Mouse (Mus musculus): ENCODE data around the gene Clec3a. TPM values are rescaled to one million over a fixed set of nuclear protein-coding genes. Genes with fewer than 3 reads are reported as not detected.

Gene Clec3a
- polyA plus RNA-seq, 1 experiment from 2014 or later = not detected

GRCm38 (mm10) chr8:114462591-114462990 is 44.7 kb downstream of the Clec3a start:
- WGBS = 80% methylated on average over 11 of the region's 11 CpGs
- no peak overlapping the region for H3K9ac ChIP-seq
- H3K27ac ChIP-seq (replicated peaks) = no peak overlapping the region
- no peaks in the 10 kb centered on the region for H3K36me3 ChIP-seq
- no peaks in the 10 kb centered on the region for H3K9me3 ChIP-seq
- H3K4me2 ChIP-seq = no peak overlapping the region
- no peaks in the 10 kb centered on the region for H3K27me3 ChIP-seq
- ATAC-seq (ENCODE audit: low read depth) = no peak; the same call in 1 of the 2 replicates
- H3K4me1 ChIP-seq (replicated peaks) = peaks cover 26% of the 10 kb centered on the region
- H3K4me3 ChIP-seq = no peak overlapping the region

- WGBS = 52% methylated on average over 10 of the region's 10 CpGs
- H3K4me2 ChIP-seq = no peak overlapping the region
- no peak overlapping the region for H3K27ac ChIP-seq (replicated peaks)
Measured at GRCm38 (mm10) chr8:114463305-114463704, 45.4 kb downstream of the Clec3a start.

GRCm38 (mm10) chr8:114468526-114469207 is 50.8 kb downstream of the Clec3a start:
- Histone ChIP-seq H3K4me3 (no peak overlapping the region), H3K9me3 (no peaks in the 10 kb centered on the region), H3K27ac (replicated peaks) (peak overlapping the region; percentile 67), H3K9ac (no peak overlapping the region), H3K27me3 (no peaks in the 10 kb centered on the region), H3K36me3 (no peaks in the 10 kb centered on the region), H3K4me2 (no peak overlapping the region), H3K4me1 (replicated peaks) (peaks cover 15% of the 10 kb centered on the region)
- peak; percentile 40; the same call in 1 of the 2 replicates for ATAC-seq (ENCODE audit: low read depth)
- 55% methylated on average over 21 of the region's 21 CpGs for WGBS

More at GRCm38 (mm10) chr8:114463305-114463704, 45.4 kb downstream of the Clec3a start:
- no peak overlapping the region for H3K9ac ChIP-seq
- peaks cover 32% of the 10 kb centered on the region for H3K4me1 ChIP-seq (replicated peaks)
- ATAC-seq (ENCODE audit: low read depth) = no peak
- no peaks in the 10 kb centered on the region for H3K27me3 ChIP-seq
- no peaks in the 10 kb centered on the region for H3K9me3 ChIP-seq
- no peak overlapping the region for H3K4me3 ChIP-seq
- H3K36me3 ChIP-seq = no peaks in the 10 kb centered on the region

GRCm38 (mm10) chr8:114469208-114469590 is 51.3 kb downstream of the Clec3a start:
- H3K36me3 ChIP-seq = no peaks in the 10 kb centered on the region
- peaks cover 15% of the 10 kb centered on the region for H3K4me1 ChIP-seq (replicated peaks)
- no peak overlapping the region for H3K4me2 ChIP-seq
- no peaks in the 10 kb centered on the region for H3K9me3 ChIP-seq
- H3K9ac ChIP-seq = no peak overlapping the region
- H3K4me3 ChIP-seq = no peak overlapping the region
- ATAC-seq (ENCODE audit: low read depth) = no peak
- H3K27ac ChIP-seq (replicated peaks) = peak overlapping the region; percentile 67
- 90% methylated on average over 10 of the region's 10 CpGs for WGBS
- no peaks in the 10 kb centered on the region for H3K27me3 ChIP-seq

GRCm38 (mm10) chr8:114473546-114473945 is 55.7 kb downstream of the Clec3a start:
- H3K4me2 ChIP-seq = no peak overlapping the region
- ATAC-seq (ENCODE audit: low read depth) = no peak
- WGBS = 81% methylated on average over 11 of the region's 11 CpGs
- no peaks in the 10 kb centered on the region for H3K27me3 ChIP-seq
- H3K36me3 ChIP-seq = no peaks in the 10 kb centered on the region
- no peak overlapping the region for H3K4me3 ChIP-seq
- H3K9ac ChIP-seq = no peak overlapping the region
- no peak overlapping the region for H3K27ac ChIP-seq (replicated peaks)
- H3K9me3 ChIP-seq = no peaks in the 10 kb centered on the region
- H3K4me1 ChIP-seq (replicated peaks) = peaks cover 6% of the 10 kb centered on the region; the same call in 1 of the 2 replicates

Other genes with a start within 250 kb of the Clec3a start
- gene Vat1l, start 212.5 kb upstream of the Clec3a start, polyA plus RNA-seq (2015; fragmentation: Nextera tagmentation; extraction: Ambion mirVana) = 21.4 and 26.6 TPM in 2 replicates
- gene Wwox, start 21.6 kb downstream of the Clec3a start, polyA plus RNA-seq (2015; fragmentation: Nextera tagmentation; extraction: Ambion mirVana) = 12.8 and 13.6 TPM in 2 replicates